ENCODE assay signal across 8 mouse cellular contexts in genomic region chr9:75625556-75626307, GRCm38 (mm10). TPM values are rescaled to one million over a fixed set of nuclear protein-coding genes. Genes with fewer than 3 reads are reported as not detected.
DNase-seq lines count a peak whose midpoint lies in the region; ATAC-seq and TF ChIP-seq lines count a peak whose summit lies in the region.

TSS of gene Lysmd2 (plus strand) at chr9:75625741.

- intact Hi-C loops in heart, postnatal 25 days (cut with DNase I): no loop called here

- H3K9ac ChIP-seq in ES-E14 (ENCODE audit: insufficient read depth, low read depth, low read length, poor library complexity, severe bottlenecking): peak within 1 kb of the TSS; percentile 91
- H3K9ac ChIP-seq in forebrain, postnatal 0 days: peak within 1 kb of the TSS; percentile 97

- no peaks in the 10 kb centered on the region for H3K27me3 ChIP-seq in forebrain, postnatal 0 days (ENCODE audit: insufficient read depth, low read length)

- peak; percentile 88 for ATAC-seq in forebrain, postnatal 0 days

- TF ChIP-seq CTCF in forebrain, postnatal 0 days (IDR thresholded peaks at IDR 0.05; ENCODE audit: low read depth): no peak
- no peak for TF ChIP-seq CTCF in lung, adult 2 months (IDR thresholded peaks at IDR 0.05; ENCODE audit: insufficient read depth, low read length)

- no peaks in the 10 kb centered on the region for H3K36me3 ChIP-seq in ES-E14 (ENCODE audit: control insufficient read depth, insufficient read depth, low read length, poor library complexity, severe bottlenecking)
- H3K36me3 ChIP-seq in forebrain, postnatal 0 days (ENCODE audit: insufficient read depth): no peaks in the 10 kb centered on the region

- peak; percentile 30 for DNase-seq in ES-E14 (ENCODE audit: low read depth, low spot score)
- DNase-seq in cerebellum, adult 11-12 months: peak; percentile 87
- peak; percentile 76 for DNase-seq in forebrain, postnatal 0 days
- peak; percentile 80 for DNase-seq in heart, postnatal 25 days (ENCODE audit: low spot score)
- DNase-seq in layer of hippocampus, adult 18-20 months (ENCODE audit: low spot score in 2 of 2): peak; percentile 74 to 79
- peak; percentile 47 for DNase-seq in lung, adult 2 months
- DNase-seq in ovary, postnatal 10 days (ENCODE audit: low spot score): peak; percentile 68
- peak; percentile 79 for DNase-seq in urinary bladder, postnatal 14 days (ENCODE audit: low spot score)

- no peaks in the 10 kb centered on the region for H3K4me1 ChIP-seq in ES-E14 (ENCODE audit: control insufficient read depth in 2 of 2, insufficient read depth in 2 of 2, low read length in 2 of 2, poor library complexity in 1 of 2)
- H3K4me1 ChIP-seq in forebrain, postnatal 0 days (ENCODE audit: insufficient read depth): no peaks in the 10 kb centered on the region
- peaks cover 8% of the 10 kb centered on the region for H3K4me1 ChIP-seq in lung, adult 2 months (ENCODE audit: control insufficient read depth, insufficient read depth, low read length)

- H3K4me2 ChIP-seq in forebrain, postnatal 0 days (ENCODE audit: low read depth): peak within 1 kb of the TSS; percentile 91

- H3K4me3 ChIP-seq in ES-E14 (ENCODE audit: insufficient read depth in 1 of 2, low read depth in 1 of 2, low read length in 2 of 2, poor library complexity in 1 of 2, severe bottlenecking in 1 of 2): peak within 1 kb of the TSS; percentile 82 to 89
- H3K4me3 ChIP-seq in forebrain, postnatal 0 days (ENCODE audit: low read depth, low read length): peak within 1 kb of the TSS; percentile 85
- peak within 1 kb of the TSS; percentile 84 for H3K4me3 ChIP-seq in lung, adult 2 months (replicated peaks; ENCODE audit: extremely low read depth, low read depth, low read length)

- peak; percentile 29; the same call in 1 of the 2 replicates for TF ChIP-seq POLR2A in lung, adult 2 months (IDR thresholded peaks at IDR 0.05; ENCODE audit: borderline replicate concordance, extremely low read depth, low read depth, low read length)

- no peak within 1 kb of the TSS for H3K27ac ChIP-seq in ES-E14 (ENCODE audit: insufficient read depth, low read depth, low read length, poor library complexity, severe bottlenecking)
- peak within 1 kb of the TSS; percentile 96 for H3K27ac ChIP-seq in forebrain, postnatal 0 days (ENCODE audit: low read depth, low read length)

- WGBS in forebrain, postnatal 0 days: under 1% methylated on average over 81 of the region's 94 CpGs
- WGBS in lung, adult 2 months: 1% methylated on average over 86 of the region's 94 CpGs

- in situ Hi-C loops in ES-E14 (cut with MboI; ENCODE audit: low sequenced_read_pairs in 2 of 2, unreplicated experiment in 2 of 2): no loop called here

- H3K9me3 ChIP-seq in ES-E14 (ENCODE audit: control insufficient read depth, insufficient read depth, low read depth, low read length): no peaks in the 10 kb centered on the region
- H3K9me3 ChIP-seq in forebrain, postnatal 0 days (ENCODE audit: low read length): no peaks in the 10 kb centered on the region

TF ChIP-seq in ES-E14, 5 proteins besides CTCF, POLR2A, EP300 and RAD21:
- TF ChIP-seq ZC3H11A (IDR thresholded peaks at IDR 0.05; ENCODE audit: borderline replicate concordance, low read depth, low read length): no peak
- TF ChIP-seq HCFC1 (IDR thresholded peaks at IDR 0.05; ENCODE audit: borderline replicate concordance, insufficient read depth, low read length): no peak; the same call in 1 of the 2 replicates
- no peak for TF ChIP-seq MAFK (IDR thresholded peaks at IDR 0.05; ENCODE audit: insufficient read depth, low read depth, low read length)
- no peak for TF ChIP-seq CHD2 (IDR thresholded peaks at IDR 0.05; ENCODE audit: low read depth, low read length)

RNA-seq across cellular contexts. Expression of gene Lysmd2, which starts in this region (rescaled TPM):
- total RNA-seq in ES-E14 (2012; rRNA removed): 4.2 and 6.3 TPM in 2 replicates
- 36.2 and 44.7 TPM in 2 replicates for total RNA-seq in forebrain, postnatal 0 days (2014; rRNA removed)
- 39.5 and 40.8 TPM in 2 replicates for polyA plus RNA-seq in forebrain, postnatal 0 days (2015; fragmentation: Nextera tagmentation; extraction: Ambion mirVana)
- 1 to 10 TPM; 7.3 to 8.4 TPM for total RNA-seq in heart, postnatal 25 days (2021)
- 10 to 100 TPM; 60.8 to 67.2 TPM for total RNA-seq in layer of hippocampus, adult 18-20 months (2021)
- 60.6 and 73.7 TPM in 2 replicates for polyA plus RNA-seq in lung, adult 2 months (2012; rRNA removed)

Comparison
In these comparisons a context has a peak if more than half of its experiments do, and no peak if none do; other contexts are left out.
1. DNase-seq: peak in every context shown above with its lines; median percentile 87 in cerebellum, adult 11-12 months; 80 in heart, postnatal 25 days; 79 in urinary bladder, postnatal 14 days; 76 in layer of hippocampus, adult 18-20 months; 76 in forebrain, postnatal 0 days; 68 in ovary, postnatal 10 days; 47 in lung, adult 2 months; 30 in ES-E14.